Mouse (Mus musculus) thymus, postnatal 25 days (tissue): ENCODE data around the gene Hpd.

Source experiments
- DNase-seq: peaks from one replicate; pipeline ENCODE4 v3.0.0; 2022

Hpd gene

GRCm38 (mm10) chr5:123133784-123134143 lies 48.8 kb downstream of the Hpd start:
- no peak for DNase-seq

GRCm38 (mm10) chr5:123133083-123133783 lies 49.3 kb downstream of the Hpd start:
- peak; percentile 94 for DNase-seq

- peak; percentile 91 for DNase-seq
Observed at GRCm38 (mm10) chr5:123132308-123133071, 50.0 kb downstream of the Hpd start, which contains the start of gene Rhof. Gene Rhof (minus strand): TSS chr5:123132692.

- no peak for DNase-seq
Observed at GRCm38 (mm10) chr5:123130814-123131148, 51.7 kb downstream of the Hpd start.

GRCm38 (mm10) chr5:123130030-123130813 lies 52.3 kb downstream of the Hpd start:
- DNase-seq = no peak

- DNase-seq = no peak
Observed at GRCm38 (mm10) chr5:123129170-123129757, 53.3 kb downstream of the Hpd start.

- peak; percentile 86 for DNase-seq
Observed at GRCm38 (mm10) chr5:123128426-123129169, 53.9 kb downstream of the Hpd start.

GRCm38 (mm10) chr5:123127031-123127430 lies 55.5 kb downstream of the Hpd start:
- DNase-seq = no peak

- peak; percentile 73 for DNase-seq
Observed at GRCm38 (mm10) chr5:123125638-123126406, 56.7 kb downstream of the Hpd start.

- no peak for DNase-seq
Observed at GRCm38 (mm10) chr5:123125105-123125504, 57.4 kb downstream of the Hpd start.

- DNase-seq = peak; percentile 44
Observed at GRCm38 (mm10) chr5:123122181-123122580, 60.3 kb downstream of the Hpd start.
